Mouse (Mus musculus) MEL (cell line): ENCODE data around the gene Nos3. TPM values are rescaled to one million over a fixed set of nuclear protein-coding genes. Genes with fewer than 3 reads are reported as not detected.

Experiments used
- DNase-seq: peaks from one replicate; pipeline ENCODE4 v3.0.0; 2011; ENCODE audit warnings: low read depth, low spot score
- H3K27ac ChIP-seq: 2 replicates; pipeline ENCODE4 v1.5.1; 2012; ENCODE audit warnings: low read depth, mild to moderate bottlenecking, control low read depth, low read length, moderate library complexity; ENCODE audit not compliant: control insufficient read depth
- H3K27me3 ChIP-seq, 2 experiments: fragments of 150-350 bp in 1 of 2; sonication (generic) in 1 of 2; 2 replicates each; pipeline ENCODE4 v1.6.1; 2012; ENCODE audit warnings: low read length in 2 of 2, mild to moderate bottlenecking in 2 of 2, improper control_type of control experiment in 1 of 2, moderate library complexity in 1 of 2; ENCODE audit not compliant: insufficient read depth in 2 of 2, control insufficient read depth in 1 of 2
- H3K36me3 ChIP-seq, 2 experiments: 2 replicates each; pipeline ENCODE4 v1.6.1; 2012 to 2014; ENCODE audit warnings: low read length in 2 of 2, improper control_type of control experiment in 1 of 2, inconsistent platforms in 1 of 2, mild to moderate bottlenecking in 1 of 2; ENCODE audit not compliant: insufficient read depth in 2 of 2, control insufficient read depth in 1 of 2
- H3K4me1 ChIP-seq, 2 experiments: fragments of 150-350 bp in 1 of 2; sonication (generic) in 1 of 2; 2 replicates each; pipeline ENCODE4 v1.6.1; 2012; ENCODE audit warnings: low read length in 2 of 2, improper control_type of control experiment in 1 of 2, mild to moderate bottlenecking in 1 of 2; ENCODE audit not compliant: insufficient read depth in 2 of 2, control insufficient read depth in 1 of 2
- H3K4me3 ChIP-seq, 2 experiments: fragments of 150-350 bp in 1 of 2; sonication (generic) in 1 of 2; 2 replicates each; pipeline ENCODE4 v1.5.1; 2012; ENCODE audit warnings: low read depth in 2 of 2, low read length in 2 of 2, mild to moderate bottlenecking in 2 of 2, moderate library complexity in 2 of 2, control low read depth in 1 of 2, improper control_type of control experiment in 1 of 2; ENCODE audit not compliant: control insufficient read depth in 1 of 2, insufficient read depth in 1 of 2
- H3K79me2 ChIP-seq: 2 replicates; pipeline ENCODE4 v1.6.1; 2012; ENCODE audit warnings: mild to moderate bottlenecking, low read length, moderate library complexity; ENCODE audit not compliant: control insufficient read depth, poor library complexity, insufficient read depth
- H3K9ac ChIP-seq: 2 replicates; pipeline ENCODE4 v1.6.1; 2012; ENCODE audit warnings: low read depth, mild to moderate bottlenecking, control low read depth, low read length, moderate library complexity; ENCODE audit not compliant: control insufficient read depth, poor library complexity, severe bottlenecking
- H3K9me3 ChIP-seq: fragments of 150-350 bp; sonication (generic); replicated peaks from 2 replicates; pipeline ENCODE4 v1.6.1; 2012; ENCODE audit warnings: mild to moderate bottlenecking, low read length, improper control_type of control experiment, moderate library complexity; ENCODE audit not compliant: insufficient read depth
- BHLHE40 ChIP-seq: IDR thresholded peaks from 2 replicates; pipeline ENCODE4 v1.6.1; 2012; ENCODE audit warnings: low read depth, mild to moderate bottlenecking, inconsistent platforms, low read length, improper control_type of control experiment, borderline replicate concordance
- CHD1 ChIP-seq: IDR thresholded peaks from 2 replicates; pipeline ENCODE4 v1.6.1; 2012; ENCODE audit warnings: low read depth, mild to moderate bottlenecking, inconsistent platforms, low read length, improper control_type of control experiment
- CTCF ChIP-seq, 3 experiments: IDR thresholded peaks in 2 of 3; conservative IDR thresholded peaks in 1 of 3; 2 replicates each; pipeline ENCODE4 v1.5.1; 2011 to 2012; ENCODE audit warnings: low read length in 3 of 3, low read depth in 2 of 3, mild to moderate bottlenecking in 2 of 3, improper control_type of control experiment in 1 of 3, inconsistent platforms in 1 of 3, mixed read lengths in 1 of 3, moderate library complexity in 1 of 3; ENCODE audit not compliant: control insufficient read depth in 1 of 3, insufficient read depth in 1 of 3, poor library complexity in 1 of 3, severe bottlenecking in 1 of 3
- E2F4 ChIP-seq: IDR thresholded peaks from 2 replicates; pipeline ENCODE4 v1.6.1; 2011; ENCODE audit warnings: low read depth, low read length, improper control_type of control experiment, borderline replicate concordance
- ELF1 ChIP-seq: IDR thresholded peaks from 2 replicates; pipeline ENCODE4 v1.6.1; 2014; ENCODE audit warnings: low read depth, mild to moderate bottlenecking, inconsistent platforms, low read length, improper control_type of control experiment, moderate library complexity
- EP300 ChIP-seq, 2 experiments: IDR thresholded peaks; 2 replicates each; pipeline ENCODE4 v1.6.1; 2011; ENCODE audit warnings: improper control_type of control experiment in 2 of 2, low read length in 2 of 2, low read depth in 1 of 2, mild to moderate bottlenecking in 1 of 2
- GABPA ChIP-seq: IDR thresholded peaks from 2 replicates; pipeline ENCODE4 v1.6.1; 2012; ENCODE audit warnings: low read depth, mild to moderate bottlenecking, inconsistent platforms, low read length, improper control_type of control experiment, moderate library complexity
- HCFC1 ChIP-seq: IDR thresholded peaks from 2 replicates; pipeline ENCODE4 v1.6.1; 2012; ENCODE audit warnings: low read depth, mild to moderate bottlenecking, inconsistent platforms, low read length, improper control_type of control experiment, moderate library complexity
- JUND ChIP-seq: IDR thresholded peaks from 2 replicates; pipeline ENCODE4 v1.6.1; 2011; ENCODE audit warnings: low read depth, mild to moderate bottlenecking, improper control_type of control experiment, low read length
- KAT2A ChIP-seq: conservative IDR thresholded peaks from 2 replicates; pipeline ENCODE4 v1.6.1; 2012; ENCODE audit warnings: low read depth, low read length, improper control_type of control experiment, inconsistent platforms
- MAX ChIP-seq: IDR thresholded peaks from 2 replicates; pipeline ENCODE4 v1.6.1; 2011; ENCODE audit warnings: low read length, improper control_type of control experiment
- MYC ChIP-seq: IDR thresholded peaks from 2 replicates; pipeline ENCODE4 v1.6.1; 2011; ENCODE audit warnings: low read depth, mild to moderate bottlenecking, low read length, improper control_type of control experiment, moderate library complexity
- NELFE ChIP-seq: IDR thresholded peaks from 2 replicates; pipeline ENCODE4 v1.6.1; 2011; ENCODE audit warnings: low read depth, low read length, improper control_type of control experiment
- NRF1 ChIP-seq: IDR thresholded peaks from 2 replicates; pipeline ENCODE4 v1.6.1; 2014; ENCODE audit warnings: low read depth, mild to moderate bottlenecking, inconsistent platforms, low read length, improper control_type of control experiment, moderate library complexity; ENCODE audit not compliant: poor library complexity, insufficient read depth, severe bottlenecking
- POLR2A ChIP-seq, 2 experiments: IDR thresholded peaks; 2 replicates each; pipeline ENCODE4 v1.6.1; 2011 to 2012; ENCODE audit warnings: low read length in 2 of 2, mild to moderate bottlenecking in 2 of 2, control low read depth in 1 of 2, improper control_type of control experiment in 1 of 2, low read depth in 1 of 2, moderate library complexity in 1 of 2; ENCODE audit not compliant: control insufficient read depth in 1 of 2, insufficient read depth in 1 of 2, poor library complexity in 1 of 2
- POLR2AphosphoS2 ChIP-seq: IDR thresholded peaks from 2 replicates; pipeline ENCODE4 v1.6.1; 2011; ENCODE audit warnings: low read length, improper control_type of control experiment
- SIN3A ChIP-seq: IDR thresholded peaks from 2 replicates; pipeline ENCODE4 v1.6.1; 2012; ENCODE audit warnings: low read length, improper control_type of control experiment, inconsistent platforms
- SMC3 ChIP-seq: IDR thresholded peaks from 2 replicates; pipeline ENCODE4 v1.6.1; 2011; ENCODE audit warnings: low read depth, low read length, improper control_type of control experiment
- TAL1 ChIP-seq: IDR thresholded peaks from 2 replicates; pipeline ENCODE4 v1.6.1; 2012; ENCODE audit warnings: mild to moderate bottlenecking, inconsistent platforms, low read length, moderate library complexity, mixed read lengths
- USF2 ChIP-seq, 2 experiments: IDR thresholded peaks; 2 replicates each; pipeline ENCODE4 v1.6.1; 2011 to 2012; ENCODE audit warnings: improper control_type of control experiment in 2 of 2, low read length in 2 of 2, borderline replicate concordance in 1 of 2, inconsistent platforms in 1 of 2, low read depth in 1 of 2, mild to moderate bottlenecking in 1 of 2; ENCODE audit not compliant: insufficient read depth in 1 of 2
- ZKSCAN1 ChIP-seq: IDR thresholded peaks from 2 replicates; pipeline ENCODE4 v1.6.1; 2012; ENCODE audit warnings: low read depth, mild to moderate bottlenecking, inconsistent platforms, low read length, improper control_type of control experiment, moderate library complexity
- ZNF384 ChIP-seq: IDR thresholded peaks from 2 replicates; pipeline ENCODE4 v1.6.1; 2012; ENCODE audit warnings: low read depth, mild to moderate bottlenecking, inconsistent platforms, low read length, improper control_type of control experiment
- polyA plus RNA-seq, 2 experiments: library from polyadenylated mRNA; stranded (reverse) in 1 of 2; unstranded in 1 of 2; fragments of >175 nt in 1 of 2; fragments of >200 nt in 1 of 2; gene quantifications; 2 replicates each; pipeline versions ENCODE4 v1.2.1 to v1.2.4; 2012; ENCODE audit warnings: low replicate concordance in 2 of 2, low read depth in 1 of 2; ENCODE audit not compliant: insufficient read length in 2 of 2, insufficient read depth in 1 of 2, missing spikeins in 1 of 2
- total RNA-seq: library from RNA; depleted of rRNA; stranded (reverse); fragments of 300-350 nt; gene quantifications from 2 replicates; pipeline ENCODE4 v1.2.3, GENCODE M21; 2012

Gene Nos3
- total and polyA plus RNA-seq, 3 experiments = 3.9 to 6.2 TPM; not detected in 1

DNA sequence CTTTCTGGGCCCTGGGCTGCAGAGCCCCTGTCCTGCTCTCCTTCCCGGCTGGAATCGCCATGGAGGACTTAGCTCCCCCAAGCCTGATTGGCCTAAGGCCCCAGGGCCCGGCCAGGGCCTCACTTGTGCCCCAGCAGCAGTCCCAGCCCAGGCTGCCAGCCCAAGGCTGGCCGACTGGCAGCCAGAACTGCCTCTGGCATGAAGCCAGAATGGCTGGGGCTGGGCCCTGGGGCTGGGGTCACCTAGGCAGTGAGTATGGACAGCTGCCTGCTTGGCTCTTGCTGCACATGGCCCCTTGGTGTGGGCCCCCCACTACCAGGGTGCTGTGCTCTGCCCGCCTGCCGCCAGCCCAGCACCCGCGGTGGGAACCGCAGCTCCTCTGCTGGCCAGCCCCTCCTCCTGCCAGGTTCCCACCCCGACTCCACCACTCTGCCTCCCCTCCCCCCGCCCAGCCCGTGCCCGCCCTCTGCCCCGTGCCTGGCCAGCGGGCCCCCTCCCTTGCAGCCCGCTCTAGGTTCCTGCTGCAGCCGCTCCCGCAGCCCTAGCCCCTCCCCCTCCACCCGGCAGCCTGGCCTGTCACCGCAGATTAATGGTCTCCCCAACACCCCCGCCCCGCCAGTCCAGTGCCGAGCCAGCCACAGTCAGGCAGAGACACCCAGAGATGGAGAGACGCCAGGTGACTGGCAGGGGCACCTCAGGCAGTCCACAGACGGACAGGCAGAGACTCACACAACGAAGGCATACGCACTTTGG, 35.2 kb upstream of the Nos3 start:
- Histone ChIP-seq H3K36me3 (no peaks in the 10 kb centered on the region), H3K27ac (no peak overlapping the region), H3K9ac (no peak overlapping the region), H3K27me3 (no peaks in the 10 kb centered on the region), H3K4me3 (no peak overlapping the region), H3K9me3 (no peaks in the 10 kb centered on the region), H3K79me2 (no peaks in the 10 kb centered on the region), H3K4me1 (no peaks in the 10 kb centered on the region)
- DNase-seq = no peak
- TF ChIP-seq ZNF384 (no peak), SIN3A (no peak), MAX (no peak), ZKSCAN1 (no peak), SMC3 (no peak), BHLHE40 (no peak), NRF1 (no peak), POLR2A (IDR thresholded peaks at IDR 0.05; ENCODE audit: control insufficient read depth in 1 of 2, insufficient read depth in 1 of 2, low read depth in 1 of 2, low read length in 2 of 2, poor library complexity in 1 of 2) (no peak), MYC (no peak), GABPA (no peak), POLR2AphosphoS2 (no peak)

DNA sequence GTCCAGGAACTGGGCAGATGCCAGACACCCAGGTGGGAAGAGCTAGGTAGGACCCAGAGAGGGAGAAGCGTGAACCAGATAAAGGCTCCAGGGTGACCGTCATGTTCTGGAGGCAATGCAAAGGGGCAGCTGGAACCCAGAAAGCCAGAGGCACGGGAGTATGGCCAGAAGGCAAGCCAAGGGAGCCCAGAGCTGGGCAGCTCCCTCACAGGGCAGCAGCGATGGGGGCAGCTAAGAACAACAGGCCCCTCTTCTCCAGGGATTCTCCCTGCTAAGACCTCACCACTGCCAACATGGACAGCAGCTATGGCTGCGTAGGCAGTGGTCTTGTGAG, 34.7 kb upstream of the Nos3 start:
- H3K9ac ChIP-seq = no peak overlapping the region
- no peaks in the 10 kb centered on the region for H3K36me3 ChIP-seq
- H3K79me2 ChIP-seq = no peaks in the 10 kb centered on the region
- no peak overlapping the region for H3K4me3 ChIP-seq
- H3K4me1 ChIP-seq = no peaks in the 10 kb centered on the region
- DNase-seq = no peak
- TF ChIP-seq SIN3A = no peak
- no peak for TF ChIP-seq ELF1
- TF ChIP-seq EP300 (IDR thresholded peaks at IDR 0.05; ENCODE audit: low read depth in 1 of 2, low read length in 2 of 2) = no peak
- TF ChIP-seq USF2 (IDR thresholded peaks at IDR 0.05; ENCODE audit: borderline replicate concordance in 1 of 2, insufficient read depth in 1 of 2, low read depth in 1 of 2, low read length in 2 of 2) = no peak
- no peak for TF ChIP-seq TAL1
- TF ChIP-seq GABPA = no peak
- no peak for TF ChIP-seq POLR2A (IDR thresholded peaks at IDR 0.05; ENCODE audit: control insufficient read depth in 1 of 2, insufficient read depth in 1 of 2, low read depth in 1 of 2, low read length in 2 of 2, poor library complexity in 1 of 2)
- TF ChIP-seq CHD1 = no peak
- TF ChIP-seq NELFE = no peak
- TF ChIP-seq NRF1 = no peak
- TF ChIP-seq E2F4 = no peak
- TF ChIP-seq JUND = no peak
- TF ChIP-seq CTCF (IDR thresholded peaks at IDR 0.05 in 2 of 3, conservative IDR thresholded peaks at IDR 0.05 in 1 of 3; ENCODE audit: control insufficient read depth in 1 of 3, insufficient read depth in 1 of 3, low read depth in 2 of 3, low read length in 3 of 3, poor library complexity in 1 of 3, severe bottlenecking in 1 of 3) = no peak
- TF ChIP-seq HCFC1 = no peak
- no peak for TF ChIP-seq KAT2A
- no peak overlapping the region for H3K27ac ChIP-seq
- H3K9me3 ChIP-seq = no peaks in the 10 kb centered on the region
- H3K27me3 ChIP-seq = no peaks in the 10 kb centered on the region
